Mouse (Mus musculus): ENCODE data around the gene Ryr2.

Ryr2 gene

DNA sequence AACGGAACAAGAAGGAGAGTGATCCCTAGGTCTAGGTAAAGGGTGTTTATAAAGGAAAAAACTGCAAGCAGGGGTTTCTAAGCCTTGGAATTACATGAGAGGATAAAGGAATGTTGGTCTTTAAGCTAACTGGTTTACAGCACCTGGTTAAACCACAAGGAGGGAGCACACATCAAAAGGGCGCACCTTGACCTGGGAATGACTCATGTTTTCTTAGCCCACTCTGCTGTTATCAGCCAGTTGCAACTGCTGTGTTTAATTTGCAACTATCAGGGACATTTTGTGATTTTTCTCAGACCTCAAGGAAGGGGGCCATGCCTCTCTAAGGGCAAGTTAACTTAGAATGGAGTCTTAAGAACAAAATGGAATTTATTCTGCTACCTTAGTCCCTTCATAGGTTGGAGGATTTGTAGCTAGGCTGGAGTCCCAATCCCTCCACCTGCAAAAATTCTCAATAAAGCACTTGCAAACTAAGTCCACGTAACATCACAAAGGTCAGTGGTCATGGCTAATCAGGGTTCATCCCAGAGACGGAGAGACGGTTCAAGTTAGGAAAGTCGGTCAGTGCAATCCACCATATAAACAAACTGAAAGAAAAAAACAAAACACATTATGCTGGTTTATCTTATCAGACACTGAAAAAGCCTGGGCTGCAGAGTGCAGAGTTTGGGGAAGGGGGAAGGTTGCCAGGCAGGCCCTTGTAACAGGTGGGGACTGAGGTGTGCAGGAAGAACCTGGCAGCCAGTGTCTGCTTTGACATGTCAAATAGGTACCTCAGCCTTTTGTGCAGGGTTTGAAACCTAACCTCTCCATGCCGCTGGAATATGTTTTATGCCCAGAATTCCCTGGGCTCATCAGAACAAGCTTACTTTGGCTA is 574.5 kb downstream of the Ryr2 start:
- no peak for DNase-seq

DNA sequence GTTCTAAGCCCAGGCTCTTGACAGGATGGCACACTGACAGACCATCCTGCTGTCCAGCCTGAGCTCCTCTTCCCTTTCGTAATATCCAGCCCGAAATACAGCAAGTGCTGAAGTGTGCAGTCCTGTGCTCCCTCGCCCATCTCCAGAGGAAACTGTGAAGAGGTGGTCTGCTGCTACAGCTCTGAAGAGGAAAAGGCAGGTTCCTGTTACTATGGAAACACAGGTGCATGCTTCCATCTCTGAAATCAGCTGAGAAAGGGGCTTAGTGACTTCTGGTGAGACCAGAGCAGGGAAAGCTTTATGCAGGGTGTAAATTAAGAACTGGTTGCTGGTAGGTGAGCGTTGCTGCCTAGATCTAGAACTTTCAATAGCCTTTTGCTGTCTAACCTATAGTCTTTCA is 583.1 kb downstream of the Ryr2 start:
- no peak for DNase-seq

DNA sequence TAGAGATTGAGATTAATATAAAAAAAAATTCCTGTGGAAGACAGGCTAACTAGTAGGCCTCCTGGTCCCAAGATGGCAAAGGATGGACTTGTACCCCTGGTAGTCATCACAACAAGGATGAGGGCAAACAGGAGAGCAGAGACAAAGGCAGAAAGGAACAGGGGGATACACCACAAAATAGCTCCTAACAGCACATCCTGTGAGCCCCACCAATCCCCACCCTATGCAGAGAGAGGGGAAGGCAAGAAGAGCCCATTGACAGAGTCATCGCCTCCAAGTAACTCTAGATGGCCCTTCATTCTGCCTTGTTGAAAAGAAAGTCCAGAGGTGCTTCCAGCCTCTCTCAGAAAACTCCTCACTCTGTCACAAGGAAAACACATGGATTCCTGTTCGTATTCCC is 586.0 kb downstream of the Ryr2 start:
- no peak for DNase-seq

DNA sequence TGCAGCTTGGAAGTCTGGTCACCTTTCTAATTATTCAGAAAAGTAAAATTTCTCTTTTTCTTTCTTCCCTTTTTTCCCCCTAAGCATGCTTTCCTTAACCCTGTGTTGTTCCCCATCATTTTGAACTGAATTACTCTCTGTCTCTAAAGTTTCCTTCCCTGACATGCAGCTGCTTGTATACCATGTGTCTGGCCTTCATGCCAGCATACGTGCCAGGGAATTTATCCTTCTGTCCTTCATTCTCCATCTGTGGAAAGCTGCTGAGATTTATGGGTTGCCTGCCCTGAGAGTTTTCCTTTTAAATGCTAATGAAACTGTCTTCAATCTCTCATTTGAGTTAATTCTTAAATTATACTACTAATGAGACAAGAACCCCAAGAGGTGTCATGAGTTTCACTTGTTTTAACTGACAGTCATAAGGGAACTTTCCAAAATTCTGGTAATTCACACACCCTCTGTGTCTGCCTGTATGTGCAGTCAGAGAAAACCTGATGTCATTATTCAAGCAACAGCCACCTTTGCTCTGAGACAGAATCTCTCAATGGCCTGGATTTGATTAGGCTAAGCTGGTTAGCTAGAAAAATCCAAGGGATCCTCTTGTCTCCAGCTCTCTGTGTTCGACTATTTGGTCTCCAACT is 595.1 kb downstream of the Ryr2 start:
- DNase-seq, result no peak
